Comparison of ENCODE assay signal across 19 mouse cellular contexts in genomic region chr8:107148802-107149201, GRCm38 (mm10). TPM values are rescaled to one million over a fixed set of nuclear protein-coding genes. Genes with fewer than 3 reads are reported as not detected.
DNase-seq lines count a peak whose midpoint lies in the region; ATAC-seq and TF ChIP-seq lines count a peak whose summit lies in the region.
"Had no signal": no experiment of that assay in that cellular context is flagged by ENCODE, and none has a peak within 500 bp of the region (broad histone marks: within the 10 kb centered on the region; RNA-seq: fewer than 3 reads in every experiment).

No protein-coding gene starts in this region.

- 96% methylated on average over 5 of the region's 5 CpGs for WGBS in liver, adult 2 months
- WGBS in liver, postnatal 0 days (ENCODE audit: insufficient replicate concordance): 85% methylated on average over 5 of the region's 5 CpGs
- 84% methylated on average over 5 of the region's 5 CpGs for WGBS in embryonic facial prominence, embryonic 10.5 days

- H3K9ac ChIP-seq in liver, adult 2 months (ENCODE audit: low read depth, low read length): no peak overlapping the region
- H3K9ac ChIP-seq in liver, postnatal 0 days (replicated peaks): no peak overlapping the region
- H3K9ac ChIP-seq: forebrain, embryonic 13.5 days; forebrain, postnatal 0 days; heart, embryonic 15.5 days; hindbrain, embryonic 12.5 days had no signal

- no peaks in the 10 kb centered on the region for H3K27me3 ChIP-seq in liver, adult 2 months (ENCODE audit: control insufficient read depth, insufficient read depth, low read length)
- no peaks in the 10 kb centered on the region for H3K27me3 ChIP-seq in liver, postnatal 0 days (ENCODE audit: insufficient read depth, low read length)
- no peaks in the 10 kb centered on the region for H3K27me3 ChIP-seq in embryonic facial prominence, embryonic 10.5 days (replicated peaks; ENCODE audit: low read depth, poor library complexity, severe bottlenecking)
- H3K27me3 ChIP-seq: forebrain, embryonic 13.5 days; heart, embryonic 15.5 days; hindbrain, embryonic 12.5 days had no signal

- no peaks in the 10 kb centered on the region for H3K9me3 ChIP-seq in liver, postnatal 0 days (ENCODE audit: low read length)
- H3K9me3 ChIP-seq in embryonic facial prominence, embryonic 10.5 days: no peaks in the 10 kb centered on the region
- H3K9me3 ChIP-seq: forebrain, embryonic 13.5 days; heart, embryonic 15.5 days; hindbrain, embryonic 12.5 days had no signal

- H3K79me2 ChIP-seq in liver, adult 2 months (ENCODE audit: control insufficient read depth, insufficient read depth, low read length): peaks cover 9% of the 10 kb centered on the region; the same call in 1 of the 2 replicates

- peaks cover 4% of the 10 kb centered on the region; the same call in 1 of the 2 replicates for H3K36me3 ChIP-seq in liver, adult 2 months (ENCODE audit: control insufficient read depth, insufficient read depth, low read length)
- peaks cover 5% of the 10 kb centered on the region; the same call in 1 of the 2 replicates for H3K36me3 ChIP-seq in liver, postnatal 0 days (replicated peaks; ENCODE audit: insufficient read depth, low read length)
- peaks cover 23% of the 10 kb centered on the region for H3K36me3 ChIP-seq in embryonic facial prominence, embryonic 10.5 days (replicated peaks)

- peaks cover 19% of the 10 kb centered on the region for H3K4me1 ChIP-seq in liver, adult 2 months (ENCODE audit: control insufficient read depth, insufficient read depth, low read length)
- peaks cover 12% of the 10 kb centered on the region for H3K4me1 ChIP-seq in liver, postnatal 0 days (ENCODE audit: insufficient read depth)
- peaks cover 14% of the 10 kb centered on the region for H3K4me1 ChIP-seq in embryonic facial prominence, embryonic 10.5 days

- intact Hi-C loops in heart, postnatal 25 days (cut with DNase I): no loop called here

- no peak for TF ChIP-seq CTCF in liver, adult 2 months (IDR thresholded peaks at IDR 0.05; ENCODE audit: low read depth, low read length)
- no peak for TF ChIP-seq CTCF in liver, postnatal 0 days (IDR thresholded peaks at IDR 0.05; ENCODE audit: low read depth)

- peak overlapping the region; percentile 5; the same call in 1 of the 2 replicates for H3K27ac ChIP-seq in liver, adult 2 months (replicated peaks; ENCODE audit: insufficient read depth, low read depth, low read length)
- H3K27ac ChIP-seq in liver, postnatal 0 days (ENCODE audit: low read depth): no peak overlapping the region
- H3K27ac ChIP-seq in embryonic facial prominence, embryonic 10.5 days (replicated peaks): peak overlapping the region; percentile 14; the same call in 1 of the 2 replicates
- H3K27ac ChIP-seq: forebrain, embryonic 13.5 days; heart, embryonic 15.5 days; hindbrain, embryonic 12.5 days had no signal

- peak; percentile 75 for DNase-seq in heart, adult 11 months
- no peak for DNase-seq in heart, postnatal 25 days (ENCODE audit: low spot score)
- DNase-seq in liver, adult 2 months (ENCODE audit: extremely low read depth, low read depth, low spot score): no peak
- DNase-seq in liver, postnatal 0 days: no peak
- DNase-seq in embryonic facial prominence, embryonic 10.5 days (ENCODE audit: low spot score): no peak
- DNase-seq in cerebellum, postnatal 14 days: no peak
- DNase-seq in natural killer cell, adult 2 months (ENCODE audit: low spot score in 2 of 2): no peak
- DNase-seq: adrenal gland, postnatal 10 days; cerebellum, adult 11-12 months; cerebellum, adult 9-10 months; cerebellum, postnatal 36 days; forebrain, postnatal 0 days; heart, adult 2 months; heart, postnatal 14 days had no signal

- no peak for ATAC-seq in liver, postnatal 0 days
- ATAC-seq: forebrain, embryonic 13.5 days; forebrain, postnatal 0 days; hindbrain, embryonic 16.5 days had no signal

- no peak for TF ChIP-seq POLR2A in liver, adult 2 months (IDR thresholded peaks at IDR 0.05; ENCODE audit: extremely low read depth, insufficient read depth, low read length)

- no peak overlapping the region for H3K4me2 ChIP-seq in liver, postnatal 0 days (ENCODE audit: low read depth, low read length)
- H3K4me2 ChIP-seq: forebrain, embryonic 13.5 days; heart, embryonic 11.5 days; heart, embryonic 15.5 days; hindbrain, embryonic 12.5 days had no signal

- H3K4me3 ChIP-seq in liver, adult 2 months (ENCODE audit: insufficient read depth, low read depth, low read length): no peak overlapping the region
- no peak overlapping the region for H3K4me3 ChIP-seq in liver, postnatal 0 days (ENCODE audit: low read depth, low read length)
- no peak overlapping the region for H3K4me3 ChIP-seq in embryonic facial prominence, embryonic 10.5 days
- H3K4me3 ChIP-seq: forebrain, embryonic 13.5 days; heart, adult 2 months; heart, embryonic 15.5 days; hindbrain, embryonic 12.5 days had no signal

- TF ChIP-seq EP300 in liver, postnatal 0 days (IDR thresholded peaks at IDR 0.05; ENCODE audit: low read depth): no peak

RNA-seq across cellular contexts. Expression of gene Cyb5b, which starts 1.6 kb away (rescaled TPM):
- total RNA-seq in heart, postnatal 25 days (2021): 10 to 100 TPM; 32.8 to 36.6 TPM
- 253 and 256 TPM in 2 replicates for total RNA-seq in liver, adult 2 months (2014; rRNA removed)
- polyA plus RNA-seq in liver, adult 2 months (2012; rRNA removed): 223 and 265 TPM in 2 replicates
- 19.7 and 23.6 TPM in 2 replicates for polyA plus RNA-seq in liver, postnatal 0 days (2015; fragmentation: Nextera tagmentation; extraction: Ambion mirVana)
- polyA plus RNA-seq in embryonic facial prominence, embryonic 10.5 days (2016; fragmentation: Nextera tagmentation; extraction: Ambion mirVana): 138 and 149 TPM in 2 replicates

RNA-seq across cellular contexts. Expression of gene Terf2, which starts 52.5 kb away (rescaled TPM):
- 10 to 100 TPM; 10.5 to 13.2 TPM for total RNA-seq in heart, postnatal 25 days (2021)
- total RNA-seq in liver, adult 2 months (2014; rRNA removed): 3.6 and 4.0 TPM in 2 replicates
- polyA plus RNA-seq in liver, adult 2 months (2012; rRNA removed): 2.9 and 3.3 TPM in 2 replicates
- 6.9 and 7.3 TPM in 2 replicates for polyA plus RNA-seq in liver, postnatal 0 days (2015; fragmentation: Nextera tagmentation; extraction: Ambion mirVana)
- 18.5 and 20.5 TPM in 2 replicates for polyA plus RNA-seq in embryonic facial prominence, embryonic 10.5 days (2016; fragmentation: Nextera tagmentation; extraction: Ambion mirVana)
